Mouse (Mus musculus) MEL (cell line): ENCODE results near the gene Gm10643. TPM values are rescaled to one million over a fixed set of nuclear protein-coding genes. Genes with fewer than 3 reads are reported as not detected.

Source experiments
- DNase-seq: peaks from one replicate; pipeline ENCODE4 v3.0.0; 2011; ENCODE audit warnings: low read depth, low spot score
- H3K27ac ChIP-seq: 2 replicates; pipeline ENCODE4 v1.5.1; 2012; ENCODE audit warnings: low read depth, mild to moderate bottlenecking, control low read depth, low read length, moderate library complexity; ENCODE audit not compliant: control insufficient read depth
- H3K27me3 ChIP-seq, 2 experiments: fragments of 150-350 bp in 1 of 2; sonication (generic) in 1 of 2; 2 replicates each; pipeline ENCODE4 v1.6.1; 2012; ENCODE audit warnings: low read length in 2 of 2, mild to moderate bottlenecking in 2 of 2, improper control_type of control experiment in 1 of 2, moderate library complexity in 1 of 2; ENCODE audit not compliant: insufficient read depth in 2 of 2, control insufficient read depth in 1 of 2
- H3K36me3 ChIP-seq, 2 experiments: 2 replicates each; pipeline ENCODE4 v1.6.1; 2012 to 2014; ENCODE audit warnings: low read length in 2 of 2, improper control_type of control experiment in 1 of 2, inconsistent platforms in 1 of 2, mild to moderate bottlenecking in 1 of 2; ENCODE audit not compliant: insufficient read depth in 2 of 2, control insufficient read depth in 1 of 2
- H3K4me1 ChIP-seq, 2 experiments: fragments of 150-350 bp in 1 of 2; sonication (generic) in 1 of 2; 2 replicates each; pipeline ENCODE4 v1.6.1; 2012; ENCODE audit warnings: low read length in 2 of 2, improper control_type of control experiment in 1 of 2, mild to moderate bottlenecking in 1 of 2; ENCODE audit not compliant: insufficient read depth in 2 of 2, control insufficient read depth in 1 of 2
- H3K4me3 ChIP-seq, 2 experiments: fragments of 150-350 bp in 1 of 2; sonication (generic) in 1 of 2; 2 replicates each; pipeline ENCODE4 v1.5.1; 2012; ENCODE audit warnings: low read depth in 2 of 2, low read length in 2 of 2, mild to moderate bottlenecking in 2 of 2, moderate library complexity in 2 of 2, control low read depth in 1 of 2, improper control_type of control experiment in 1 of 2; ENCODE audit not compliant: control insufficient read depth in 1 of 2, insufficient read depth in 1 of 2
- H3K79me2 ChIP-seq: 2 replicates; pipeline ENCODE4 v1.6.1; 2012; ENCODE audit warnings: mild to moderate bottlenecking, low read length, moderate library complexity; ENCODE audit not compliant: control insufficient read depth, poor library complexity, insufficient read depth
- H3K9ac ChIP-seq: 2 replicates; pipeline ENCODE4 v1.6.1; 2012; ENCODE audit warnings: low read depth, mild to moderate bottlenecking, control low read depth, low read length, moderate library complexity; ENCODE audit not compliant: control insufficient read depth, poor library complexity, severe bottlenecking
- H3K9me3 ChIP-seq: fragments of 150-350 bp; sonication (generic); replicated peaks from 2 replicates; pipeline ENCODE4 v1.6.1; 2012; ENCODE audit warnings: mild to moderate bottlenecking, low read length, improper control_type of control experiment, moderate library complexity; ENCODE audit not compliant: insufficient read depth
- BHLHE40 ChIP-seq: IDR thresholded peaks from 2 replicates; pipeline ENCODE4 v1.6.1; 2012; ENCODE audit warnings: low read depth, mild to moderate bottlenecking, inconsistent platforms, low read length, improper control_type of control experiment, borderline replicate concordance
- CTCF ChIP-seq, 3 experiments: IDR thresholded peaks in 2 of 3; conservative IDR thresholded peaks in 1 of 3; 2 replicates each; pipeline ENCODE4 v1.5.1; 2011 to 2012; ENCODE audit warnings: low read length in 3 of 3, low read depth in 2 of 3, mild to moderate bottlenecking in 2 of 3, improper control_type of control experiment in 1 of 3, inconsistent platforms in 1 of 3, mixed read lengths in 1 of 3, moderate library complexity in 1 of 3; ENCODE audit not compliant: control insufficient read depth in 1 of 3, insufficient read depth in 1 of 3, poor library complexity in 1 of 3, severe bottlenecking in 1 of 3
- EP300 ChIP-seq, 2 experiments: IDR thresholded peaks; 2 replicates each; pipeline ENCODE4 v1.6.1; 2011; ENCODE audit warnings: improper control_type of control experiment in 2 of 2, low read length in 2 of 2, low read depth in 1 of 2, mild to moderate bottlenecking in 1 of 2
- GATA1 ChIP-seq: IDR thresholded peaks from 2 replicates; pipeline ENCODE4 v1.6.1; 2011; ENCODE audit warnings: low read depth, low read length, improper control_type of control experiment
- HCFC1 ChIP-seq: IDR thresholded peaks from 2 replicates; pipeline ENCODE4 v1.6.1; 2012; ENCODE audit warnings: low read depth, mild to moderate bottlenecking, inconsistent platforms, low read length, improper control_type of control experiment, moderate library complexity
- MAFK ChIP-seq: IDR thresholded peaks from 2 replicates; pipeline ENCODE4 v1.6.1; 2011; ENCODE audit warnings: low read depth, mild to moderate bottlenecking, low read length, improper control_type of control experiment, borderline replicate concordance
- MAX ChIP-seq: IDR thresholded peaks from 2 replicates; pipeline ENCODE4 v1.6.1; 2011; ENCODE audit warnings: low read length, improper control_type of control experiment
- MAZ ChIP-seq: IDR thresholded peaks from 2 replicates; pipeline ENCODE4 v1.6.1; 2012; ENCODE audit warnings: low read depth, mild to moderate bottlenecking, inconsistent platforms, low read length, improper control_type of control experiment
- MEF2A ChIP-seq: IDR thresholded peaks from 2 replicates; pipeline ENCODE4 v1.6.1; 2014; ENCODE audit warnings: low read depth, mild to moderate bottlenecking, inconsistent platforms, low read length, improper control_type of control experiment; ENCODE audit not compliant: poor library complexity, insufficient replicate concordance, severe bottlenecking; ENCODE audit errors: extremely low read depth
- MYC ChIP-seq: IDR thresholded peaks from 2 replicates; pipeline ENCODE4 v1.6.1; 2011; ENCODE audit warnings: low read depth, mild to moderate bottlenecking, low read length, improper control_type of control experiment, moderate library complexity
- NRF1 ChIP-seq: IDR thresholded peaks from 2 replicates; pipeline ENCODE4 v1.6.1; 2014; ENCODE audit warnings: low read depth, mild to moderate bottlenecking, inconsistent platforms, low read length, improper control_type of control experiment, moderate library complexity; ENCODE audit not compliant: poor library complexity, insufficient read depth, severe bottlenecking
- POLR2A ChIP-seq, 2 experiments: IDR thresholded peaks; 2 replicates each; pipeline ENCODE4 v1.6.1; 2011 to 2012; ENCODE audit warnings: low read length in 2 of 2, mild to moderate bottlenecking in 2 of 2, control low read depth in 1 of 2, improper control_type of control experiment in 1 of 2, low read depth in 1 of 2, moderate library complexity in 1 of 2; ENCODE audit not compliant: control insufficient read depth in 1 of 2, insufficient read depth in 1 of 2, poor library complexity in 1 of 2
- SIN3A ChIP-seq: IDR thresholded peaks from 2 replicates; pipeline ENCODE4 v1.6.1; 2012; ENCODE audit warnings: low read length, improper control_type of control experiment, inconsistent platforms
- TBP ChIP-seq: IDR thresholded peaks from 2 replicates; pipeline ENCODE4 v1.8.0; 2011; ENCODE audit warnings: low read depth, low read length, improper control_type of control experiment
- TCF12 ChIP-seq: IDR thresholded peaks from 2 replicates; pipeline ENCODE4 v1.6.1; 2014; ENCODE audit warnings: low read depth, mild to moderate bottlenecking, inconsistent platforms, low read length, improper control_type of control experiment, moderate library complexity
- UBTF ChIP-seq: IDR thresholded peaks from 2 replicates; pipeline ENCODE4 v1.6.1; 2012; ENCODE audit warnings: low read depth, mild to moderate bottlenecking, inconsistent platforms, low read length, improper control_type of control experiment, moderate library complexity, borderline replicate concordance; ENCODE audit not compliant: insufficient read depth
- USF1 ChIP-seq: IDR thresholded peaks from 2 replicates; pipeline ENCODE4 v1.6.1; 2014; ENCODE audit warnings: low read depth, mild to moderate bottlenecking, inconsistent platforms, low read length, improper control_type of control experiment, moderate library complexity
- USF2 ChIP-seq, 2 experiments: IDR thresholded peaks; 2 replicates each; pipeline ENCODE4 v1.6.1; 2011 to 2012; ENCODE audit warnings: improper control_type of control experiment in 2 of 2, low read length in 2 of 2, borderline replicate concordance in 1 of 2, inconsistent platforms in 1 of 2, low read depth in 1 of 2, mild to moderate bottlenecking in 1 of 2; ENCODE audit not compliant: insufficient read depth in 1 of 2
- ZC3H11A ChIP-seq: IDR thresholded peaks from 2 replicates; pipeline ENCODE4 v1.6.1; 2012; ENCODE audit warnings: low read depth, mild to moderate bottlenecking, inconsistent platforms, low read length, improper control_type of control experiment
- ZKSCAN1 ChIP-seq: IDR thresholded peaks from 2 replicates; pipeline ENCODE4 v1.6.1; 2012; ENCODE audit warnings: low read depth, mild to moderate bottlenecking, inconsistent platforms, low read length, improper control_type of control experiment, moderate library complexity
- polyA plus RNA-seq, 2 experiments: library from polyadenylated mRNA; stranded (reverse) in 1 of 2; unstranded in 1 of 2; fragments of >175 nt in 1 of 2; fragments of >200 nt in 1 of 2; gene quantifications; 2 replicates each; pipeline versions ENCODE4 v1.2.1 to v1.2.4; 2012; ENCODE audit warnings: low replicate concordance in 2 of 2, low read depth in 1 of 2; ENCODE audit not compliant: insufficient read length in 2 of 2, insufficient read depth in 1 of 2, missing spikeins in 1 of 2
- total RNA-seq: library from RNA; depleted of rRNA; stranded (reverse); fragments of 300-350 nt; gene quantifications from 2 replicates; pipeline ENCODE4 v1.2.3, GENCODE M21; 2012

Gene Gm10643
- total and polyA plus RNA-seq, 3 experiments: 0.23 to 0.28 TPM; not detected in 1

- Histone ChIP-seq H3K36me3 (peaks cover 0 to 20% of the 10 kb centered on the region in 2 experiments; a peak in 2 of 4 replicates), H3K9me3 (no peaks in the 10 kb centered on the region), H3K27me3 (no peaks in the 10 kb centered on the region), H3K27ac (no peak overlapping the region), H3K79me2 (peaks cover 14% of the 10 kb centered on the region), H3K4me1 (peaks cover 3 to 18% of the 10 kb centered on the region in 2 experiments), H3K9ac (no peak overlapping the region), H3K4me3 (no peak overlapping the region)
- DNase-seq: no peak
- TF ChIP-seq HCFC1: no peak
- TF ChIP-seq ZKSCAN1: no peak
- TF ChIP-seq TCF12: no peak
- no peak for TF ChIP-seq MYC
- TF ChIP-seq SIN3A: no peak
- no peak for TF ChIP-seq MAX
- no peak for TF ChIP-seq NRF1
- no peak for TF ChIP-seq USF1
- TF ChIP-seq USF2 (IDR thresholded peaks at IDR 0.05; ENCODE audit: borderline replicate concordance in 1 of 2, insufficient read depth in 1 of 2, low read depth in 1 of 2, low read length in 2 of 2): no peak
- no peak for TF ChIP-seq MEF2A
- no peak for TF ChIP-seq MAFK
- no peak for TF ChIP-seq CTCF (IDR thresholded peaks at IDR 0.05 in 2 of 3, conservative IDR thresholded peaks at IDR 0.05 in 1 of 3; ENCODE audit: control insufficient read depth in 1 of 3, insufficient read depth in 1 of 3, low read depth in 2 of 3, low read length in 3 of 3, poor library complexity in 1 of 3, severe bottlenecking in 1 of 3)
- TF ChIP-seq TBP: no peak
- no peak for TF ChIP-seq ZC3H11A
- no peak for TF ChIP-seq EP300 (IDR thresholded peaks at IDR 0.05; ENCODE audit: low read depth in 1 of 2, low read length in 2 of 2)
- no peak for TF ChIP-seq MAZ
- no peak for TF ChIP-seq GATA1
- TF ChIP-seq BHLHE40: no peak
- no peak for TF ChIP-seq UBTF
- no peak for TF ChIP-seq POLR2A (IDR thresholded peaks at IDR 0.05; ENCODE audit: control insufficient read depth in 1 of 2, insufficient read depth in 1 of 2, low read depth in 1 of 2, low read length in 2 of 2, poor library complexity in 1 of 2)
Observed at GRCm38 (mm10) chr8:84069169-84069568, 4.2 kb upstream of the Gm10643 start.
